Mouse (Mus musculus) ES-Bruce4 (cell line): ENCODE results near the gene Vmn2r40. TPM values are rescaled to one million over a fixed set of nuclear protein-coding genes. Genes with fewer than 3 reads are reported as not detected.
"Not testable (repeated sequence)": the region's sequence is repeated elsewhere in the genome, so short reads cannot be mapped to it uniquely, and the experiment has no call there.

Experiments used
- H3K27ac ChIP-seq: 2 replicates; pipeline ENCODE4 v1.5.1; 2012; ENCODE audit warnings: low read length, inconsistent platforms; ENCODE audit not compliant: insufficient read depth
- H3K27me3 ChIP-seq: 2 replicates; pipeline ENCODE4 v1.6.1; 2012; ENCODE audit warnings: mild to moderate bottlenecking, low read length, inconsistent platforms; ENCODE audit not compliant: control insufficient read depth, poor library complexity, insufficient read depth, severe bottlenecking
- H3K36me3 ChIP-seq: 2 replicates; pipeline ENCODE4 v1.6.1; 2012; ENCODE audit warnings: inconsistent platforms, mild to moderate bottlenecking, low read length, moderate library complexity; ENCODE audit not compliant: control insufficient read depth, poor library complexity, insufficient read depth, severe bottlenecking
- H3K4me1 ChIP-seq: one replicate; pipeline ENCODE4 v1.8.1; 2011; ENCODE audit warnings: low read length; ENCODE audit not compliant: control insufficient read depth, insufficient read depth
- H3K4me3 ChIP-seq: 2 replicates; pipeline ENCODE4 v1.5.1; 2011; ENCODE audit warnings: low read depth, mild to moderate bottlenecking, low read length
- H3K9ac ChIP-seq: 2 replicates; pipeline ENCODE4 v1.6.1; 2012; ENCODE audit warnings: low read depth, mild to moderate bottlenecking, inconsistent platforms; ENCODE audit not compliant: poor library complexity, severe bottlenecking
- H3K9me3 ChIP-seq: replicated peaks from 2 replicates; pipeline ENCODE4 v1.6.1; 2012; ENCODE audit warnings: mild to moderate bottlenecking, low read length, inconsistent platforms; ENCODE audit not compliant: control insufficient read depth, poor library complexity, insufficient read depth, severe bottlenecking
- polyA plus RNA-seq: library from polyadenylated mRNA; stranded (reverse); fragments of >200 nt; gene quantifications from 2 replicates; pipeline ENCODE4 v1.2.4, GENCODE M21; 2011; ENCODE audit warnings: low read depth; ENCODE audit not compliant: missing spikeins, insufficient read depth, insufficient read length

Gene Vmn2r40
- polyA plus RNA-seq = not detected in 2 replicates

DNA sequence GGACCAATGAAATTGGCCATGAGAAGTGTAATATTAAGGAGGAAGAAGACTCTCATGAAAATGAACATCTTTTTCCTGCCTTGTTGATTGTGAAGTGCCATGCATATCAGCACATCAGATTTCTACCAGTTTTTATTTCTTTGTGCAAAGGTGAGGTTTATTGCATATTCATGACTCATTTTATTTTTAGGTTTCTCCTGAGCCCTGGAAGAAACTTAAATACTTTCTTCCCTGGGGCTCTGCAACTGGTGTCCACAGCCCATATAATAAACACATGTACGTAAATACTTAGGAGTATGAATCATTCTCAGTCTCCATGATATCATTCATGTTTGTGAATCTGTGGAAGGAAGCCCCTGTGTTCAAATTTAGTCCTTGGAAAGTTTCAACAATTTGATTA, at the start of gene Vmn2r40:
Vmn2r40 (minus strand) TSS at position 101 of the 400 bp plus-strand sequence.
- H3K9me3 ChIP-seq, H3K4me1 ChIP-seq, H3K27ac ChIP-seq, H3K4me3 ChIP-seq, H3K9ac ChIP-seq, H3K36me3 ChIP-seq, H3K27me3 ChIP-seq: not testable (repeated sequence)

Other genes with a start within 250 kb of the Vmn2r40 start
- not detected in 2 replicates for gene Vmn2r39, start 99.4 kb upstream of the Vmn2r40 start, polyA plus RNA-seq
- gene Vmn2r38, start 166.4 kb upstream of the Vmn2r40 start, polyA plus RNA-seq = not detected in 2 replicates